Mouse (Mus musculus) gastrocnemius, postnatal 36 days (tissue): ENCODE results near the gene Mvp. TPM values are rescaled to one million over a fixed set of nuclear protein-coding genes. Genes with fewer than 3 reads are reported as not detected.
A peak's percentile ranks its signal among the peaks of the same experiment; 100 is the strongest.

ENCODE experiments used
- DNase-seq, 2 experiments: peaks; one replicate each; pipeline ENCODE4 v3.0.0; 2022
- intact Hi-C: fragments of 180-260 bp; cut with DNase I; formaldehyde crosslinking; loops from one replicate; pipeline ENCODE4 v1.15.1; 2025
- total RNA-seq, 2 experiments: library from RNA; stranded (reverse); gene quantifications; 2 replicates each; pipeline ENCODE4 v1.2.3; 2021

The Mvp gene
- total RNA-seq, 2 experiments from 2014 or later = 20.3 to 25.7 TPM

- peak in 1 of 2 experiments; percentile 37 for DNase-seq
- intact Hi-C loops = loop anchor here (5.0 kb wide), 1 partner anchor 34 kb away; no protein-coding TSS in a partner anchor
These were observed 6.6 kb upstream of the Mvp start, which contains the start of the genes Gm42742 and Prrt2 for GRCm38 (mm10) chr7:127020901-127021562. Gene Gm42742 (minus strand): TSS chr7:127021097. Gene Prrt2 (minus strand): TSS chr7:127021211.

- intact Hi-C loops = loop anchor here (5.0 kb wide), 1 partner anchor 33 kb away; no protein-coding TSS in a partner anchor
- DNase-seq = no peak
These were observed 6.1 kb upstream of the Mvp start for GRCm38 (mm10) chr7:127020491-127020890.

GRCm38 (mm10) chr7:127020031-127020430 lies 5.6 kb upstream of the Mvp start:
- DNase-seq = no peak
- intact Hi-C loops = loop anchor here (5.0 kb wide), 1 partner anchor 33 kb away; no protein-coding TSS in a partner anchor

GRCm38 (mm10) chr7:127019306-127019960 lies 5.0 kb upstream of the Mvp start:
- intact Hi-C loops = loop anchor here (5.0 to 10.0 kb wide), 3 partner anchors 42 to 262 kb away; partner anchors contain the start of genes Cdipt, Cdiptos and Mapk3
- DNase-seq = no peak

GRCm38 (mm10) chr7:127018416-127019305 lies 4.2 kb upstream of the Mvp start:
- DNase-seq = no peak
- intact Hi-C loops = loop anchor here (5.0 to 10.0 kb wide), 3 partner anchors 41 to 261 kb away; partner anchors contain the start of genes Cdipt, Cdiptos and Mapk3

GRCm38 (mm10) chr7:127017950-127018345 lies 3.5 kb upstream of the Mvp start:
- no peak for DNase-seq
- intact Hi-C loops = loop anchor here (1.0 to 10.0 kb wide), 4 partner anchors 8 to 261 kb away; partner anchors contain the start of genes Cdipt, Cdiptos and Mapk3

- intact Hi-C loops = loop anchor here (1.0 to 10.0 kb wide), 4 partner anchors 9 to 260 kb away; partner anchors contain the start of genes Cdipt, Cdiptos and Mapk3
These were observed 2.8 kb upstream of the Mvp start, which contains the start of gene Pagr1a for GRCm38 (mm10) chr7:127016971-127017949. Gene Pagr1a (minus strand): TSS chr7:127017352.

GRCm38 (mm10) chr7:127016486-127016938 lies 2.1 kb upstream of the Mvp start:
- intact Hi-C loops = loop anchor here (5.0 to 10.0 kb wide), 3 partner anchors 39 to 259 kb away; partner anchors contain the start of genes Cdipt, Cdiptos and Mapk3
- no peak for DNase-seq

More at GRCm38 (mm10) chr7:127016971-127017949, 2.8 kb upstream of the Mvp start, which contains the start of gene Pagr1a:
- DNase-seq = peak; percentile 94 to 95

GRCm38 (mm10) chr7:127016481-127016485 lies 1.9 kb upstream of the Mvp start, which contains the start of gene Pagr1b:
Gene Pagr1b (minus strand): TSS chr7:127016484.
- intact Hi-C loops = loop anchor here (5.0 to 10.0 kb wide), 3 partner anchors 39 to 259 kb away; partner anchors contain the start of genes Cdipt, Cdiptos and Mapk3
- DNase-seq = no peak

- DNase-seq = no peak
- intact Hi-C loops = loop anchor here (5.0 to 10.0 kb wide), 3 partner anchors 39 to 259 kb away; partner anchors contain the start of genes Cdipt, Cdiptos and Mapk3
These were observed 1.7 kb upstream of the Mvp start for GRCm38 (mm10) chr7:127016081-127016480.

- intact Hi-C loops = loop anchor here (5.0 to 10.0 kb wide), 3 partner anchors 38 to 258 kb away; partner anchors contain the start of genes Cdipt, Cdiptos and Mapk3
- no peak for DNase-seq
These were observed 572 bp upstream of the Mvp start for GRCm38 (mm10) chr7:127014993-127015392.

GRCm38 (mm10) chr7:127013385-127013784 lies 1.0 kb downstream of the Mvp start:
- intact Hi-C loops = loop anchor here (10.0 kb wide), 1 partner anchor 91 kb away; no protein-coding TSS in a partner anchor
- no peak for DNase-seq

- intact Hi-C loops = loop anchor here (10.0 kb wide), 1 partner anchor 92 kb away; no protein-coding TSS in a partner anchor
- no peak for DNase-seq
These were observed 1.6 kb downstream of the Mvp start for GRCm38 (mm10) chr7:127012845-127013244.

- intact Hi-C loops = loop anchor here (10.0 kb wide), 1 partner anchor 92 kb away; no protein-coding TSS in a partner anchor
- DNase-seq = no peak
These were observed 2.0 kb downstream of the Mvp start for GRCm38 (mm10) chr7:127012374-127012773.

- intact Hi-C loops = loop anchor here (10.0 kb wide), 1 partner anchor 93 kb away; no protein-coding TSS in a partner anchor
These were observed 2.7 kb downstream of the Mvp start for GRCm38 (mm10) chr7:127011717-127012116.

GRCm38 (mm10) chr7:127011051-127011450 lies 3.4 kb downstream of the Mvp start:
- DNase-seq = no peak
- intact Hi-C loops = loop anchor here (10.0 kb wide), 1 partner anchor 94 kb away; no protein-coding TSS in a partner anchor

More at GRCm38 (mm10) chr7:127011717-127012116, 2.7 kb downstream of the Mvp start:
- no peak for DNase-seq

GRCm38 (mm10) chr7:127009307-127010085 lies 4.9 kb downstream of the Mvp start:
- intact Hi-C loops = loop anchor here (10.0 kb wide), 1 partner anchor 95 kb away; no protein-coding TSS in a partner anchor
- no peak for DNase-seq
